Mouse (Mus musculus): ENCODE measurements around the gene Hes7. TPM values are rescaled to one million over a fixed set of nuclear protein-coding genes. Genes with fewer than 3 reads are reported as not detected.

The Hes7 gene
- 0.83 and 1.5 TPM in 2 replicates for polyA plus RNA-seq (2012; rRNA removed)

DNA sequence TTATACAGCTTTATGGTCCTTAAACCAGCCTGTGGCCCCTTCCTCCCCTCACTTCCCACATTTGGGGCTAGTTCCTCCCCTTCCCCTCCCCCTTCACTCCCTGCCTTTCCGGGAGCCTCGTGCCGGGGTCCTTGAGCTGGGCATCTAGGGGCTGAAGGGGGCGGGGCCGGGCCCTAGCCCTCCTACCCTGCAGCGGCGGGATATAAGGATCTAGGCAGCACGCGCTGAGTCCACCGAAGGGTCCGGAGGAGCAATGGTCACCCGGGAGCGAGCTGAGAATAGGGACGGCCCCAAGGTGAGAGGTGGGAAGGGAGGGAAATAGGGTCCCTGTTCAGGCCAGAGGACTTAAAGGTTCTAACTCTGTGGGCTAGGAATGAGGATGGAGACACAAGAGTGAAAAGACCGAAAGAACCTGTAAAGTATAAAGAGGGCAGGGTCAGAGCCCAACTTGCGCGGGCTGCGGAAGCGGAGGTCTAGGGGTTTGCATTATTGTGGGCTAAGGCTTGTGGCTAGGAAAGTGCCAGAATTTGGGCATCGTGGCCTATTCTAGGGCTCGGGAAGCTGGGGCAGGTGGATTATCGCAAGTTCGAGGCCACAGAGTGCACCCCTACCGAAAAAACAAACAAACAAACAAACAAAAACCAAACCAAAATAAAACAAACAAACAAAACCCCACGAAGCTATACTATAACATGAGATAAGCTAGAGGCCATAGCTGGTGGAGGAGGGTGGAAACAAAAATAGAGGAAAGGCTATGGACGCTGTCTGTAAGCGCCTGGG is at the start of gene Hes7:
Gene Hes7 (plus strand): TSS at position 184 of the 780 bp plus-strand sequence.

DNA sequence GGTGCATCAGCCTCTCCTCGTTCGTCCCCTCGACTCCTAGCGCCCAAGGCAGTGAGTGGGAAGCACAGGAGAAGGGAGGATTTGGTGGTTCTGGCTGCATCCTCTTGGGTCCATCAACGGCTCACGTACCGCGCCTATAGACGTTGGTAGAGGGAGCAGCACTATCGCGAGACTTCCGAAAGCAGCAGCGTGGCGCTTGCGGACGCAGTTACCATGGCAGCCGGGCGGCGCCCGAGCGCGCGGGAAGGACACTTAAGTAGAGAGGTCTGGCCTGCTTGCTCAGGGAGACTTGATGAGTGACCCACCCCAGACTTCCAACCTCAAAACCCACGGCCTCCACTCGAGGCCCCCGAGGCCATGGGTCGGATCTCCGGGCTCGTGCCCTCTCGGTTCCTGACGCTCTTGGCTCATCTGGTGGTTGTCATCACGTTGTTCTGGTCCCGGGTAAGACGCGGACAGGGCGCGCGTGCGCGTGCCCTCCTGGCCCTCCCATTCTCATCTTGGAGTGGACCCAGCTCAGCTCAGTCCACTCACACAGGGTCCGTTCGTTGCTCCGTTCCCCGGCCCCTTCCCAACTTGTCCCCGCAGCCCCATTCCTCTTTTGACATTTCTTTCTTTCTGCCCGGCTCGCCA is 49.5 kb upstream of the Hes7 start, which contains the start of gene Tmem107:
Gene Tmem107 (plus strand): TSS at position 217 of the 633 bp plus-strand sequence.

DNA sequence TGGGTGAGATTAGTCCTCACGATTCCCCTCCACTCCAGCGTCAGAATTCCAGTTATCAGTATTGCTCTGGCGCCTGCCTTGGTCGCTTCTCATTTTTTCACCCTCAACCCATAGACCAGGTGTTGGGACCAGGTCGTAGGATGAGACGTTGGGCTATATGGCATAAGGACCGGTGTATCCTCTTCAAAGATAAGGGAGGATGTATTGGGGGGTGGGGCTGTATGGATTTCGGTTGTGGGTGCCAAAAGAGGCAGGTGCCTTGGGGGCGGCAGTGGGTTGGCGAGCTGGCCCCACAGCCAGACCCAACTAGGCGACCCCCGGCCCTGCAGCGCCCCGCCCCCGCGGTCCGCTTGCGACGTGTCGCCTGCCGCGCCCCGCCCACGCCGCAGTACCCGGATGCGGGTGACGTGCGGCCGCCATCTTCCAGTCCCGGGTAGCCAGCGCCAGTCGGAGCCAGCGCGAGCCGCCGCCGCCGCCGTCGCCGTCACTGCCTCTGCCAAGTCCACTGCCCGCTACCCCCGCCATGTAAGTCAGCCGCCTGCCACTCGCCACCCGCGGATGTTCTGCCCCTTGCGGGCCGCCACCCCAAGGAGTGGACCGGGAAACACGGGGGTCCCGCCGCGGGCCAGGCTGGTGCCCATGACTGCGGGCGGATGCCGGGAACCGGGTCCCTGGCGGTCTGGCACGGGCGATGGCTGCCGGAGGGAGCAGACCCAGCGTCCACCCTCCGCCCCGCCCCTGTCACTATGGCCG is 31.9 kb upstream of the Hes7 start, which contains the start of gene Vamp2:
Gene Vamp2 (plus strand): TSS at position 388 of the 753 bp plus-strand sequence.

DNA sequence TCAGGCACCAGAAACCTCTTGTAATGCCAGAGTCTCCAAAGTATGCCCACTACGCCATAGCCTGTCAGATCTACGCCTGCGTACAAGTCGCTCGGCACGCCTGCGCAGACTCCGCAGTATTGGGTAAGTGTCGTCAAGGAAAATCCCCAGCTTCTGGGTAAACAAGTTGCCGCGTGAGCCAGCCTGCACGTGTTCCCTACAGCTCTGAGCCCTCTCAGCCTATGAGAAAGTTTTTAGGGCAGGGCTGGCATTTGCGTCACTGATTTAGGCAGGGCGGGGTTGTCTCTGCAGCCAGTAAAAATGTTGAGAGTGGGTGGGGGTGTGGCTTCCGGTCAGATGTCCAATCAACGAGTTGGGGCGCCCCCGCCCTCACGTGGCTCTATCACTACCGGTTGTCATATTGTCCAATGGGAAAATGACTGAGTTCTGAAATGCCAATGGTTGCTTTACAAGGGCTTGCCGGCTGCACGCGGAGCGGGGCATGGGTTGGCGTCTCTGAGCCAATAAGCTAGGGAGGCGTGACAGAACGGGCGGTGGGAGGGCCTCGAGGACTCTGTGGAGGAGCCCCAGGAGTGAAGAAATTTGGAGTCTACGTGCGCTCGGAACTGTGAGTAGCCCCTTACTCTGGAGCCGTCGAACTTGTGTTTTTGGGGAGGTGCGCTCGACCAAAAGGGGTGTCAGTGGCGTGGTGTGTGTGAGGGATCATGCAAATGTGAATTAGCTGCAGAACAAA is 25.3 kb upstream of the Hes7 start, which contains the start of gene Per1:
Gene Per1 (plus strand): TSS at position 521 of the 733 bp plus-strand sequence.

DNA sequence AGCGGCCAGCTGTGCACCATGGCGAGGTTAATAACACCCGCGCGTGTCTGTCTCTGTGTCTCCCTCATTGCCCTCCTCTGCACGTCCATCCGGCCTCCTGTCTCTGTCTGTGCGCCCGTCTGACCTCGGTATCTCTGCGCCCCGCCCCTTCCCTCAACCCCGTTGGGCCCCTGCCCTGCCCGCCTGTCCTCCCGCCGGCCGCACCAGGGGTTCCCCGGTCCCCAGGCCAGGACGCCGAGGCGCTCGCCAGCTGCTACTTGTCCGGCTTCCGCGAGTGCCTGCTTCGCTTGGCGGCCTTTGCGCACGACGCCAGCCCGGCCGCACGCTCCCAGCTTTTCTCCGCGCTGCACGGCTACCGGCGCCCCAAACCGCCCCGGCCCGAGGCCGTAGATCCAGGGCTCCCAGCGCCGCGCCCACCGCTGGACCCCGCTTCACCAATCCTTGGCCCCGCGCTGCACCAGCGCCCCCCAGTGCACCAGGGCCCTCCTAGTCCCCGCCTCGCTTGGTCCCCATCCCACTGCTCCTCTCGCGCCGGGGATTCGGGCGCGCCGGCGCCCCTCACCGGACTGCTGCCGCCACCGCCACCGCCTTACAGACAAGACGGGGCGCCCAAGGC is 2.2 kb downstream of the Hes7 start, which contains the start of gene 9130213A22Rik:
Gene 9130213A22Rik (minus strand): TSS at position 254 of the 616 bp plus-strand sequence.

DNA sequence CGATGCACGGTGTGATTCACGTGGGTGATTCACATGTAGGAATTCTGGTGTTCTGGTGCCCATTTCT is 5.5 kb downstream of the Hes7 start, which contains the start of gene Aloxe3:
Gene Aloxe3 (plus strand): TSS at position 45 of the 67 bp plus-strand sequence.

DNA sequence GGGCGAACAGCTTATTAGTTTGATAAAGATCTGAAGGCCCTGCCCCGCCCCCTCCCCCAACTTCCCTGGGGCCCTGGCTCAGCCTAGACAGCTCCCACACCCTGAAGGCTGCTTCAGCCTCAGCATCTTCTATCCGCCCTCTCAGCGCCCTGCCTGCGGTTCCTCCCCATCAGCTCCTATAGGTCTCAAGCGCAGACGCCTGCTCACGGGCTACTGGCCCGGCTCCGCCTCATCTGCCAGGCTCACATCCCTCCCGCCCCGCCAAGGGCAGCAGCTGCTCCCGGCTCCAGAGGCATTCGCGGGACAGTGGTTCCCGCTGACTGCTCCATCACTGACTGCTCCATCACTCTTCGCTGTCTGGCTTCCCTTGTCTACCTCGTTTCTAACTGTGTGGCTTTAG is 36.6 kb downstream of the Hes7 start, which contains the start of gene Alox12b:
Gene Alox12b (plus strand): TSS at position 190 of the 400 bp plus-strand sequence.

Other genes with a start within 250 kb of the Hes7 start
- 104 and 124 TPM in 2 replicates for gene Ndel1, start 248.5 kb upstream of the Hes7 start, polyA plus RNA-seq (2012; rRNA removed)
- gene Rnf222, start 231.9 kb upstream of the Hes7 start, polyA plus RNA-seq (2012; rRNA removed) = 0.03 and 0.21 TPM in 2 replicates
- 1,030 and 1,365 TPM in 2 replicates for gene Rpl26, start 218.8 kb upstream of the Hes7 start, polyA plus RNA-seq (2012; rRNA removed)
- gene Odf4, start 193.3 kb upstream of the Hes7 start, polyA plus RNA-seq (2012; rRNA removed) = not detected in 2 replicates
- 53.3 and 59.5 TPM in 2 replicates for gene Arhgef15, start 162.9 kb upstream of the Hes7 start, polyA plus RNA-seq (2012; rRNA removed)
- gene Slc25a35, start 152.3 kb upstream of the Hes7 start, polyA plus RNA-seq (2012; rRNA removed) = 94.0 and 117 TPM in 2 replicates
- 31.8 and 49.9 TPM in 2 replicates for gene Rangrf, start 145.2 kb upstream of the Hes7 start, polyA plus RNA-seq (2012; rRNA removed)
- gene Pfas, start 111.9 kb upstream of the Hes7 start, polyA plus RNA-seq (2012; rRNA removed) = 27.2 and 30.6 TPM in 2 replicates
- gene Ctc1, start 104.5 kb upstream of the Hes7 start, polyA plus RNA-seq (2012; rRNA removed) = 69.9 and 84.4 TPM in 2 replicates
- 35.2 and 55.8 TPM in 2 replicates for gene Aurkb, start 74.8 kb upstream of the Hes7 start, polyA plus RNA-seq (2012; rRNA removed)
- gene Borcs6, start 60.7 kb upstream of the Hes7 start, polyA plus RNA-seq (2012; rRNA removed) = 26.9 and 29.6 TPM in 2 replicates
- 60.2 and 98.0 TPM in 2 replicates for gene Tmem107, start 49.6 kb upstream of the Hes7 start, polyA plus RNA-seq (2012; rRNA removed)
- 128 and 221 TPM in 2 replicates for gene Vamp2, start 31.9 kb upstream of the Hes7 start, polyA plus RNA-seq (2012; rRNA removed)
- gene Per1, start 25.2 kb upstream of the Hes7 start, polyA plus RNA-seq (2012; rRNA removed) = 25.2 and 31.5 TPM in 2 replicates
- 1.4 TPM in 2 replicates for gene 9130213A22Rik, start 2.2 kb downstream of the Hes7 start, polyA plus RNA-seq (2012; rRNA removed)
- gene Aloxe3, start 5.5 kb downstream of the Hes7 start, polyA plus RNA-seq (2012; rRNA removed) = 2.8 and 7.0 TPM in 2 replicates
- gene Alox12b, start 36.6 kb downstream of the Hes7 start, polyA plus RNA-seq (2012; rRNA removed) = 0.18 TPM in 1 of 2 replicates, not detected in the other
- 0.06 TPM in 1 of 2 replicates, not detected in the other for gene Alox8, start 77.4 kb downstream of the Hes7 start, polyA plus RNA-seq (2012; rRNA removed)
- 1.6 and 1.8 TPM in 2 replicates for gene Gucy2e, start 116.6 kb downstream of the Hes7 start, polyA plus RNA-seq (2012; rRNA removed)
- gene Cntrob, start 203.4 kb downstream of the Hes7 start, polyA plus RNA-seq (2012; rRNA removed) = 11.0 and 12.6 TPM in 2 replicates
- 24.4 and 49.0 TPM in 2 replicates for gene Trappc1, start 203.6 kb downstream of the Hes7 start, polyA plus RNA-seq (2012; rRNA removed)
- gene Kcnab3, start 205.9 kb downstream of the Hes7 start, polyA plus RNA-seq (2012; rRNA removed) = 20.8 and 21.2 TPM in 2 replicates
- gene Rnf227, start 220.1 kb downstream of the Hes7 start, polyA plus RNA-seq (2012; rRNA removed) = 4.7 and 4.9 TPM in 2 replicates
- gene Chd3, start 249.0 kb downstream of the Hes7 start, polyA plus RNA-seq (2012; rRNA removed) = 192 and 199 TPM in 2 replicates

Data from ovary, adult 2 months (tissue).